Mouse (Mus musculus) limb, embryonic 12.5 days (tissue): ENCODE measurements at regions not wholly inside any gene's neighbourhood (a gene's known extent, or its start where the extent isn't known, plus 50 kb on each side); places are given as distances from the start of the nearest gene placed in this dataset.

Source experiments
- ATAC-seq: fragments of 200-750 bp; cut with Nextera tagmentation; 2 replicates; pipeline ENCODE4 v1.8.0; 2017; ENCODE audit warnings: low read depth, moderate TSS enrichment; ENCODE audit not compliant: insufficient number of reproducible peaks, insufficient read depth, low FRiP score, low TSS enrichment
- H3K27ac ChIP-seq: fragments of 300-500 bp; sonication (generic); 2 replicates; pipeline ENCODE4 v1.5.1; 2016; ENCODE audit warnings: mild to moderate bottlenecking, moderate library complexity
- H3K27me3 ChIP-seq: fragments of 300-500 bp; sonication (generic); 2 replicates; pipeline ENCODE4 v1.6.1; 2016; ENCODE audit warnings: mild to moderate bottlenecking, moderate library complexity
- H3K36me3 ChIP-seq: fragments of 300-500 bp; sonication (generic); 2 replicates; pipeline ENCODE4 v1.6.1; 2016; ENCODE audit warnings: mild to moderate bottlenecking, moderate library complexity
- H3K4me1 ChIP-seq: fragments of 300-500 bp; sonication (generic); replicated peaks from 2 replicates; pipeline ENCODE4 v1.6.1; 2016
- H3K4me2 ChIP-seq: fragments of 300-500 bp; sonication (generic); 2 replicates; pipeline ENCODE4 v1.6.1; 2016; ENCODE audit warnings: mild to moderate bottlenecking, moderate library complexity
- H3K4me3 ChIP-seq: fragments of 300-500 bp; sonication (generic); replicated peaks from 2 replicates; pipeline ENCODE4 v1.5.1; 2016; ENCODE audit warnings: mild to moderate bottlenecking
- H3K9ac ChIP-seq: fragments of 300-500 bp; sonication (generic); replicated peaks from 2 replicates; pipeline ENCODE4 v1.6.1; 2016; ENCODE audit warnings: mild to moderate bottlenecking, moderate library complexity
- H3K9me3 ChIP-seq: fragments of 300-500 bp; sonication (generic); 2 replicates; pipeline ENCODE4 v1.6.1; 2016; ENCODE audit warnings: mild to moderate bottlenecking, moderate library complexity
- WGBS: fragments of 180-500 bp; shearing (Covaris S2); methylation state at CpG from one replicate; pipeline ENCODE4 v1.1.7; 2016; 5-methylcytosine and 5-hydroxymethylcytosine counted together

DNA sequence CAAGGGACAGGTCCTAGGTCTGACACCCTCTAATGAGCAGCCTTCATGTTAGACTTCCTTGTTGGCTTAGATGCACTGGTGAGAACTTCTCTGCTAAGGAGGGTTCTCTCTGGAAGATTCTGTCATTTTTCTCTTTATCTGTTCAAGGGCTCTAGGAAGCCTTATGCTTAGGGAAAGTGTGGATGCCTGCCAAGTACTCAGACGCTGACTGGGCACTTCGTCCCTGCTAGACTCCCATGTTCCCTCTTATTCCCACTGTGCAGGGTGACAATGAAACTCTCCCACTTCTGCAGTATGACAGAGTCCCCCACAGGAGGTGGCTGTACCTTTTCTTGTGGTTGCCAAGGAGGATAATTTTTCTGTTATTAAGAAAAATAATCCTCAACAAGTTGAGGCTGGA, 470.8 kb downstream of the Gm10295 start:
- H3K4me1 ChIP-seq = no peaks in the 10 kb centered on the region
- H3K27me3 ChIP-seq = no peaks in the 10 kb centered on the region
- no peak for ATAC-seq
- 86% methylated on average over 2 of the region's 2 CpGs for WGBS
- H3K9ac ChIP-seq = no peak overlapping the region
- no peaks in the 10 kb centered on the region for H3K36me3 ChIP-seq
- no peak overlapping the region for H3K27ac ChIP-seq
- H3K9me3 ChIP-seq = 0 out of 2 replicates have a peak, but pooled peaks cover 3% of the 10 kb centered on the region
- H3K4me2 ChIP-seq = no peak overlapping the region
- no peak overlapping the region for H3K4me3 ChIP-seq

- no peak overlapping the region for H3K9ac ChIP-seq
- WGBS = 54% methylated on average over 2 of the region's 2 CpGs
- no peaks in the 10 kb centered on the region for H3K4me1 ChIP-seq
- no peak overlapping the region for H3K4me2 ChIP-seq
- no peak for ATAC-seq
- no peak overlapping the region for H3K4me3 ChIP-seq
- H3K9me3 ChIP-seq = no peaks in the 10 kb centered on the region
- no peak overlapping the region for H3K27ac ChIP-seq
- no peaks in the 10 kb centered on the region for H3K36me3 ChIP-seq
- H3K27me3 ChIP-seq = no peaks in the 10 kb centered on the region
Measured at GRCm38 (mm10) chr7:70874393-70874792, 476.9 kb downstream of the Gm10295 start.

DNA sequence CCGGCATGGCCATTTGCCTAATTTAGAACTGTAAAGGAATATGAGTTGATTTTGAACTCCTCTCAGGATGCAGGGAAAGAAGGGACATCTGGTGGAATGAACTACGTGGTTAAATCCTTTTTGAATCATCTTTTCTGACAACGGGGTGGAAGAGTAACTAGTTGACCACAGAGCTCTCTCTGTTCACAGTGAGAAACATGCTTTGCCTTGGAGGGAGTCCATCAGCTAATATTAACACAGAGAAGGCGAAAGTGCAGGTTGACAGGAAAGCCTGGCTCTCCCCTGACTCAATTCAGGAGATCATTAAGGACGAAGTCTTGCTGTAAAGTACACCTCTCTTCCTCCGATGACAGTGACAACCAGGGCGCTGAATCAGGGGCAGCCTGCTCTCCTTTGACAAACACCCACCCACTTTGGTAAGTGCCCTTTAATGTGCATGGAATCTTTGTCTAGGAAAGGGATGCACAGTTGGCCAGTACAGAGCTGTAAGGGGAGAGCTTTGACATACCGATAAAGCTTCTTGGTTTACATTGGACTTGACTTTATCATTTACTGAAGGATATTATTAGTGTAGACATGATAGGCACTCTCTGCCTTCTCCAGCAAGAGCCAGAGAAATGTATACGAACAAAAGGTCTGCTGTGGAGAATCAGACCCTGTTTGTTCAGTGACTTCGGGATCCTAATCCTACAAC, 480.3 kb downstream of the Gm10295 start:
- no peaks in the 10 kb centered on the region for H3K36me3 ChIP-seq
- no peak overlapping the region for H3K4me2 ChIP-seq
- H3K27me3 ChIP-seq = no peaks in the 10 kb centered on the region
- ATAC-seq = no peak
- H3K9me3 ChIP-seq = no peaks in the 10 kb centered on the region
- no peak overlapping the region for H3K9ac ChIP-seq
- no peak overlapping the region for H3K27ac ChIP-seq
- 79% methylated on average over 10 of the region's 10 CpGs for WGBS
- no peak overlapping the region for H3K4me3 ChIP-seq
- no peaks in the 10 kb centered on the region for H3K4me1 ChIP-seq

- Histone ChIP-seq H3K4me1 (no peaks in the 10 kb centered on the region), H3K27ac (no peak overlapping the region), H3K27me3 (0 out of 2 replicates have a peak, but pooled peaks cover 4% of the 10 kb centered on the region), H3K4me2 (no peak overlapping the region), H3K9me3 (no peaks in the 10 kb centered on the region), H3K36me3 (no peaks in the 10 kb centered on the region), H3K9ac (no peak overlapping the region), H3K4me3 (no peak overlapping the region)
- WGBS = 82% methylated on average over 1 of the region's 1 CpGs
- no peak for ATAC-seq
Measured at GRCm38 (mm10) chr7:70869125-70869524, 482.2 kb downstream of the Gm10295 start.

GRCm38 (mm10) chr7:70859957-70860356, 491.3 kb downstream of the Gm10295 start:
- ATAC-seq = no peak

GRCm38 (mm10) chr7:70850726-70851125, 484.2 kb upstream of the Nr2f2 start:
- H3K27me3 ChIP-seq = peaks cover 2% of the 10 kb centered on the region; the same call in 1 of the 2 replicates
- H3K9me3 ChIP-seq = no peaks in the 10 kb centered on the region
- 80% methylated on average over 2 of the region's 2 CpGs for WGBS
- no peak overlapping the region for H3K27ac ChIP-seq
- no peaks in the 10 kb centered on the region for H3K36me3 ChIP-seq
- H3K9ac ChIP-seq = no peak overlapping the region
- no peak overlapping the region for H3K4me2 ChIP-seq
- H3K4me1 ChIP-seq = no peaks in the 10 kb centered on the region; the same call in 1 of the 2 replicates
- no peak overlapping the region for H3K4me3 ChIP-seq
- no peak for ATAC-seq

More at GRCm38 (mm10) chr7:70859957-70860356, 491.3 kb downstream of the Gm10295 start:
- WGBS = 48% methylated on average over 4 of the region's 4 CpGs
- no peak overlapping the region for H3K27ac ChIP-seq
- no peak overlapping the region for H3K9ac ChIP-seq
- H3K4me3 ChIP-seq = no peak overlapping the region
- H3K36me3 ChIP-seq = no peaks in the 10 kb centered on the region
- peaks cover 13% of the 10 kb centered on the region for H3K4me1 ChIP-seq
- H3K27me3 ChIP-seq = peaks cover 7% of the 10 kb centered on the region; the same call in 1 of the 2 replicates
- H3K4me2 ChIP-seq = no peak overlapping the region
- no peaks in the 10 kb centered on the region for H3K9me3 ChIP-seq

GRCm38 (mm10) chr7:70848016-70848776, 481.7 kb upstream of the Nr2f2 start:
- no peaks in the 10 kb centered on the region for H3K36me3 ChIP-seq
- no peaks in the 10 kb centered on the region; the same call in 1 of the 2 replicates for H3K4me1 ChIP-seq
- no peaks in the 10 kb centered on the region for H3K9me3 ChIP-seq
- H3K27me3 ChIP-seq = peaks cover 2% of the 10 kb centered on the region; the same call in 1 of the 2 replicates
- H3K4me2 ChIP-seq = no peak overlapping the region
- WGBS = 73% methylated on average over 4 of the region's 4 CpGs
- no peak overlapping the region for H3K9ac ChIP-seq
- no peak for ATAC-seq
- no peak overlapping the region for H3K27ac ChIP-seq
- no peak overlapping the region for H3K4me3 ChIP-seq

DNA sequence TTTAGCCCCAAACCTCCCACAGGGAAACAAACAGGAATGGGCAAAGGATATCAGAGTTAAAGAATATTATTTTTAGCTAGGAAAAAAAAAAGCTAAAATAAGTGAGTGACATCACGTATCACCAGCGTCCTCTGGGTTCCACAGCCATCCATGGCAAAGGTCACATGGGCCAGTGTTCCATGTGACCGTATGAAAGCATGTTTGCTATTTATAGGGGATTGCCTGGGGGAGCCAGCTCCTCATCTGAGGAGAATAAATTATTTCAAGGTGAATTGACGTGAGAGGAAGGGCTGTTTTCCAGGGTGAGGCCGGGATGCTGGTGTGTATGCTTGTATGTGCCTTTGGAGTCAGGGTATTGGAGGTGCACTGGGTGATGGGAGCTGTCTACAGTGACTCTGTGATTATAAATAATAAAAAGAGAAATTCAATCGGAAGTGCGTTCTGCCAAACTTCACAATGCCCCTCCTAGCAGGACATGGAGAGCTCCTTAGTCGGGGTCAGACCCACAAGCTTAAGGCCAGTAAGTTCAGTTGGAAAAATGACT, 481.0 kb upstream of the Nr2f2 start:
- H3K4me2 ChIP-seq = no peak overlapping the region
- no peaks in the 10 kb centered on the region; the same call in 1 of the 2 replicates for H3K4me1 ChIP-seq
- H3K9me3 ChIP-seq = no peaks in the 10 kb centered on the region
- no peak overlapping the region for H3K27ac ChIP-seq
- 80% methylated on average over 8 of the region's 8 CpGs for WGBS
- no peak overlapping the region for H3K9ac ChIP-seq
- no peak for ATAC-seq
- H3K27me3 ChIP-seq = peaks cover 2% of the 10 kb centered on the region; the same call in 1 of the 2 replicates
- no peaks in the 10 kb centered on the region for H3K36me3 ChIP-seq
- no peak overlapping the region for H3K4me3 ChIP-seq

- H3K9ac ChIP-seq = no peak overlapping the region
- no peak for ATAC-seq
- no peaks in the 10 kb centered on the region for H3K36me3 ChIP-seq
- no peak overlapping the region for H3K4me3 ChIP-seq
- no peaks in the 10 kb centered on the region for H3K9me3 ChIP-seq
- H3K27ac ChIP-seq = no peak overlapping the region
- H3K4me2 ChIP-seq = no peak overlapping the region
- WGBS = 13% methylated on average over 4 of the region's 4 CpGs
- peaks cover 2% of the 10 kb centered on the region; the same call in 1 of the 2 replicates for H3K27me3 ChIP-seq
- H3K4me1 ChIP-seq = no peaks in the 10 kb centered on the region; the same call in 1 of the 2 replicates
Measured at GRCm38 (mm10) chr7:70846076-70846475, 479.5 kb upstream of the Nr2f2 start.

DNA sequence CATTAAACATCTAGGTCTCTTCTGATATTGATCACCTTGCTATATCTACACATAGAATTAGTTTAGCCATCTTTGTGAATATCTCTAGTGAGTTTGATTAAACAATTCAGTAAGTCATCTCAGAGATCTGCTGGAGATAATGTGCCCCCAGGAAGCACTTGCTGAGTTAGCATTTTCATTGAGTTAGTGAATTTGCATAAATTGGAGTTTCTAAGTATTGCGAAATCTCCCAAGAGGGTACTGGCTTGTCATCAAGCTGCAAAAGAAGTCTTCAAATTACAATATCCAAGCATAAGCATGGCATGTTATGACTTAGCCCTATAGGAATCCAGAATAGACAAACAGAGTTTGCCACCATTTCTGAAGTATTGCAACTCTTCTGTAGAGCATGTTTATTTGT, 473.6 kb upstream of the Nr2f2 start:
- Histone ChIP-seq H3K27me3 (no peaks in the 10 kb centered on the region), H3K4me1 (peaks cover 2% of the 10 kb centered on the region), H3K4me2 (no peak overlapping the region), H3K36me3 (no peaks in the 10 kb centered on the region), H3K9ac (no peak overlapping the region), H3K27ac (no peak overlapping the region), H3K9me3 (no peaks in the 10 kb centered on the region), H3K4me3 (no peak overlapping the region)
- ATAC-seq = no peak
- WGBS = 94% methylated on average over 1 of the region's 1 CpGs

GRCm38 (mm10) chr7:70839190-70839589, 472.7 kb upstream of the Nr2f2 start:
- H3K4me3 ChIP-seq = no peak overlapping the region
- no peak overlapping the region for H3K9ac ChIP-seq
- peaks cover 10% of the 10 kb centered on the region for H3K4me1 ChIP-seq
- ATAC-seq = no peak
- H3K4me2 ChIP-seq = no peak overlapping the region
- no peaks in the 10 kb centered on the region for H3K9me3 ChIP-seq
- H3K27ac ChIP-seq = no peak overlapping the region
- 85% methylated on average over 2 of the region's 2 CpGs for WGBS
- no peaks in the 10 kb centered on the region for H3K27me3 ChIP-seq
- no peaks in the 10 kb centered on the region for H3K36me3 ChIP-seq
